Mouse (Mus musculus): ENCODE measurements around the gene Bcl9. TPM values are rescaled to one million over a fixed set of nuclear protein-coding genes. Genes with fewer than 3 reads are reported as not detected.

Gene Bcl9
- total and polyA plus RNA-seq, 3 experiments = 7.0 to 38.5 (median 18.4) TPM

DNA sequence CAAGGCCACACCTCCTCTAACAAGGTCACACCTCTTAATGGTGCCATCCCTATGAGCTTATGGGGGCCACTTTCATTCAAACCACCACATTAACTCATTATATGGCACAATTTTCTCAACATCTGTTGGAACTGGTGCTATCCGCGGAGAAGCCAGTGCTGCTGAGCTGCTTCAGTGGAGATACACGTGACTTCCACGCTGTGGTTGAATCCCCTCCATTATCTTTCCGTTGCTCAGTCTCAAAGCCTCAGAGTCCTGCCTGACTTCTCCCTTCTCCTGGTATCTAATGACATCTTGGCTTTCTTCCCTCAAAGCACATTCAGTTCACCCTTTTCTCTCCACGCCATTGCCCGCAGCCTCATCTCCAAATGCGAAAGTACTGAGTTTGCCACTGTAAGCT, 101.1 kb downstream of the Bcl9 start:
- DNase-seq (ENCODE audit: low spot score) = no peak
- ATAC-seq (ENCODE audit: extremely low read depth, insufficient number of reproducible peaks, low FRiP score, poor library complexity, severe bottlenecking) = no peak

GRCm38 (mm10) chr3:97185098-97185860, 112.4 kb downstream of the Bcl9 start:
- ATAC-seq (ENCODE audit: extremely low read depth, insufficient number of reproducible peaks, low FRiP score, poor library complexity, severe bottlenecking) = peak; percentile 43; the same call in 1 of the 2 replicates
- TF ChIP-seq GATA2 (IDR thresholded peaks at IDR 0.05; ENCODE audit: borderline replicate concordance, low read depth, low read length) = no peak
- peak; percentile 76 for TF ChIP-seq CTCF (IDR thresholded peaks at IDR 0.05; ENCODE audit: low read depth, low read length)
- H3K4me3 ChIP-seq (ENCODE audit: low read depth, low read length) = no peak overlapping the region

More for the DNA sequence above, 101.1 kb downstream of the Bcl9 start:
- no peaks in the 10 kb centered on the region for H3K36me3 ChIP-seq (replicated peaks)
- H3K9me3 ChIP-seq (replicated peaks) = no peaks in the 10 kb centered on the region
- TF ChIP-seq GATA2 (IDR thresholded peaks at IDR 0.05; ENCODE audit: borderline replicate concordance, low read depth, low read length) = no peak
- TF ChIP-seq GATA1 (IDR thresholded peaks at IDR 0.05; ENCODE audit: borderline replicate concordance, low read length) = no peak
- no peak for TF ChIP-seq CTCF (IDR thresholded peaks at IDR 0.05; ENCODE audit: low read depth, low read length)
- no peak for TF ChIP-seq POLR2AphosphoS5 (IDR thresholded peaks at IDR 0.05; ENCODE audit: insufficient replicate concordance, low read depth, low read length)
- no peak for TF ChIP-seq TAL1 (conservative IDR thresholded peaks at IDR 0.05; ENCODE audit: low read depth, low read length)
- H3K4me1 ChIP-seq (ENCODE audit: insufficient read depth, low read depth, low read length) = peaks cover 8% of the 10 kb centered on the region
- H3K27me3 ChIP-seq (ENCODE audit: insufficient read depth, low read length) = peaks cover 7% of the 10 kb centered on the region; the same call in 1 of the 2 replicates
- no peak overlapping the region for H3K4me3 ChIP-seq (ENCODE audit: low read depth, low read length)

DNA sequence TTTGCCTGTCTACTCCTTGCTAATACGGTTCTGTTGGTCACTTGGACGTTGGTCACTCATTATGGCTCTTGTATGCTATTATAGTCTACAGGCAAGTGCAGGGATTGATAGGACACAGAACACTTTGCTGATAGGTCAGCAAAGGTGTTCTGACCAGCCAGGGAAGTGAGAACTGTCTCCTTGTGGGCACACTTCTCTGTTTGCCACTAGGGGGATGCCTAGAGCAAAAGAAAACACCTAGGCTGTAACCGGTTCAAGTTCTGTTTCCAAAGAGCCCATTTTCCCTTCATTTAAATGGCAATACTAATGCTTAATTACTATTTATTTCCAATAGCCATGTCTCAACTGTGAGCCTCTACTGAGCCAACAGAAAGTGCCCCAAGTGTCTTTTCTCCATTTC, 113.9 kb downstream of the Bcl9 start:
- no peak overlapping the region for H3K4me3 ChIP-seq (ENCODE audit: low read depth, low read length)
- peak; percentile 35; the same call in 1 of the 2 replicates for ATAC-seq (ENCODE audit: extremely low read depth, insufficient number of reproducible peaks, low FRiP score, poor library complexity, severe bottlenecking)
- peaks cover 19% of the 10 kb centered on the region for H3K27me3 ChIP-seq (ENCODE audit: insufficient read depth, low read length)
- H3K9me3 ChIP-seq (replicated peaks) = no peaks in the 10 kb centered on the region
- peaks cover 7% of the 10 kb centered on the region; the same call in 1 of the 2 replicates for H3K4me1 ChIP-seq (ENCODE audit: insufficient read depth, low read depth, low read length)
- no peaks in the 10 kb centered on the region for H3K36me3 ChIP-seq (replicated peaks)
- DNase-seq (ENCODE audit: low spot score) = peak; percentile 23
- TF ChIP-seq GATA1 (IDR thresholded peaks at IDR 0.05; ENCODE audit: borderline replicate concordance, low read length) (no peak), CTCF (IDR thresholded peaks at IDR 0.05; ENCODE audit: low read depth, low read length) (peak; percentile 24; the same call in 1 of the 2 replicates)

More at GRCm38 (mm10) chr3:97185098-97185860, 112.4 kb downstream of the Bcl9 start:
- Histone ChIP-seq H3K4me1 (ENCODE audit: insufficient read depth, low read depth, low read length) (peaks cover 7% of the 10 kb centered on the region; the same call in 1 of the 2 replicates), H3K36me3 (replicated peaks) (no peaks in the 10 kb centered on the region), H3K27me3 (ENCODE audit: insufficient read depth, low read length) (peaks cover 25% of the 10 kb centered on the region), H3K9me3 (replicated peaks) (no peaks in the 10 kb centered on the region)
- peak; percentile 47 for DNase-seq (ENCODE audit: low spot score)

GRCm38 (mm10) chr3:97180527-97180926, 117.2 kb downstream of the Bcl9 start:
- DNase-seq (ENCODE audit: low spot score) = no peak
- ATAC-seq (ENCODE audit: extremely low read depth, insufficient number of reproducible peaks, low FRiP score, poor library complexity, severe bottlenecking) = no peak
- Histone ChIP-seq H3K4me3 (ENCODE audit: low read depth, low read length) (no peak overlapping the region), H3K27me3 (ENCODE audit: insufficient read depth, low read length) (peaks cover 5% of the 10 kb centered on the region; the same call in 1 of the 2 replicates), H3K9me3 (replicated peaks) (no peaks in the 10 kb centered on the region), H3K36me3 (replicated peaks) (peaks cover 26% of the 10 kb centered on the region), H3K4me1 (ENCODE audit: insufficient read depth, low read depth, low read length) (peaks cover 6% of the 10 kb centered on the region; the same call in 1 of the 2 replicates)
- TF ChIP-seq POLR2AphosphoS5 (IDR thresholded peaks at IDR 0.05; ENCODE audit: insufficient replicate concordance, low read depth, low read length) (no peak), GATA1 (IDR thresholded peaks at IDR 0.05; ENCODE audit: borderline replicate concordance, low read length) (no peak), CTCF (IDR thresholded peaks at IDR 0.05; ENCODE audit: low read depth, low read length) (no peak), TAL1 (conservative IDR thresholded peaks at IDR 0.05; ENCODE audit: low read depth, low read length) (no peak), GATA2 (IDR thresholded peaks at IDR 0.05; ENCODE audit: borderline replicate concordance, low read depth, low read length) (no peak)

DNA sequence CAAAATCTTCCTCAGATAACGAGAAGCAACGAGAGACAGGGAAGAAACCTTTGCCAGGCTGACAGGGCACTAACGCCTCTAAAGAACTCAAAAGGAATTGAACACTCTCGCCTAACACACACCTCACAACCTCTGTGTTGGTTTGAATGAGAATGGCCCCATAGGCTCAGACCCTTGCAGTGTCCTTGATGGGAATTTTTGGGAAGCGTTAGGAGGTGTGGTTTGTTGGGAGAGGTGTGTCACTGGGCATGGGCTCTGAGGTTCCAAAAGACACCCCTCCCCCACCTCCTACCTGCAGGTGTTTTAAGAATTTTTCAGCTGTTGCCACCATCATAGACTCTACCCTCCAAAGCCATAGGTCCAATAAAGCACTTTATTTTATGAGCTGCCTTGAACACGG, 118.8 kb downstream of the Bcl9 start:
- Histone ChIP-seq H3K27me3 (ENCODE audit: insufficient read depth, low read length) (peaks cover 3% of the 10 kb centered on the region; the same call in 1 of the 2 replicates), H3K9me3 (replicated peaks) (no peaks in the 10 kb centered on the region), H3K36me3 (replicated peaks) (peaks cover 39% of the 10 kb centered on the region), H3K4me1 (ENCODE audit: insufficient read depth, low read depth, low read length) (no peaks in the 10 kb centered on the region), H3K4me3 (ENCODE audit: low read depth, low read length) (no peak overlapping the region)
- TF ChIP-seq TAL1 (conservative IDR thresholded peaks at IDR 0.05; ENCODE audit: low read depth, low read length) (no peak), GATA2 (IDR thresholded peaks at IDR 0.05; ENCODE audit: borderline replicate concordance, low read depth, low read length) (no peak), CTCF (IDR thresholded peaks at IDR 0.05; ENCODE audit: low read depth, low read length) (no peak), POLR2AphosphoS5 (IDR thresholded peaks at IDR 0.05; ENCODE audit: insufficient replicate concordance, low read depth, low read length) (no peak), GATA1 (IDR thresholded peaks at IDR 0.05; ENCODE audit: borderline replicate concordance, low read length) (no peak)
- DNase-seq (ENCODE audit: low spot score) (no peak), ATAC-seq (ENCODE audit: extremely low read depth, insufficient number of reproducible peaks, low FRiP score, poor library complexity, severe bottlenecking) (no peak)

GRCm38 (mm10) chr3:97172632-97173031, 125.1 kb downstream of the Bcl9 start:
- no peaks in the 10 kb centered on the region for H3K27me3 ChIP-seq (ENCODE audit: insufficient read depth, low read length)
- H3K4me3 ChIP-seq (ENCODE audit: low read depth, low read length) = no peak overlapping the region
- H3K36me3 ChIP-seq (replicated peaks) = peaks cover 93% of the 10 kb centered on the region
- DNase-seq (ENCODE audit: low spot score) (no peak), ATAC-seq (ENCODE audit: extremely low read depth, insufficient number of reproducible peaks, low FRiP score, poor library complexity, severe bottlenecking) (no peak)
- TF ChIP-seq POLR2AphosphoS5 (IDR thresholded peaks at IDR 0.05; ENCODE audit: insufficient replicate concordance, low read depth, low read length) (no peak), CTCF (IDR thresholded peaks at IDR 0.05; ENCODE audit: low read depth, low read length) (no peak), TAL1 (conservative IDR thresholded peaks at IDR 0.05; ENCODE audit: low read depth, low read length) (no peak), GATA1 (IDR thresholded peaks at IDR 0.05; ENCODE audit: borderline replicate concordance, low read length) (no peak), GATA2 (IDR thresholded peaks at IDR 0.05; ENCODE audit: borderline replicate concordance, low read depth, low read length) (no peak)
- no peaks in the 10 kb centered on the region for H3K4me1 ChIP-seq (ENCODE audit: insufficient read depth, low read depth, low read length)
- no peaks in the 10 kb centered on the region for H3K9me3 ChIP-seq (replicated peaks)
